Mouse (Mus musculus) thymus, adult 2 months (tissue): ENCODE measurements around the gene Rarb.

Experiments
- CTCF ChIP-seq: fragments of 200-500 bp; IDR thresholded peaks from 2 replicates; pipeline ENCODE4 v1.5.1; 2012; ENCODE audit warnings: mild to moderate bottlenecking, control low read depth, low read length, moderate library complexity, borderline replicate concordance; ENCODE audit not compliant: control insufficient read depth, poor library complexity, insufficient read depth; ENCODE audit errors: extremely low read depth
- POLR2A ChIP-seq: fragments of 200-500 bp; IDR thresholded peaks from 2 replicates; pipeline ENCODE4 v1.6.1; 2012; ENCODE audit warnings: mild to moderate bottlenecking, low read length, control low read depth, moderate library complexity; ENCODE audit not compliant: control insufficient read depth, poor library complexity, insufficient read depth; ENCODE audit errors: extremely low read depth

DNA sequence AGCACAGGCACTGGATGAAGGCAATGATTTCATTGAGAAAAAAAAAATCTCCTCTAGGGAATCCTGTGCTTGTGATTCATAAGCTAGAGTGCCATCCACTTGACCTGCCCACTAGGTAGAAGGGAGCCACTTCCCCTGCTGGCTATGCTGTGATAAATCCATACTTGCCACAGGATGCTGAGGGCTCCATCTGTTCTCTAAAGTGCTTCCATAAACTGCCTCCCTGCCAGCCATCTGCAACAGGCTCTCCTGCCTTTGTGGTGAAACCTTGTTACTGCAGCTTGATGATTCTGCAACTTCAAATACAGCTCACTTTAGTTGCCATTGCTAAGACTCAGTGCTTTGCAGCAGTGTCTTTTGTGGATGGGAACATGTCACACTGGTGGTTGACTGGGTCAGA, 213.5 kb downstream of the Rarb start:
- no peak for TF ChIP-seq CTCF
- no peak for TF ChIP-seq POLR2A
